Mouse (Mus musculus): ENCODE results near the gene Arid1b.

The Arid1b gene

DNA sequence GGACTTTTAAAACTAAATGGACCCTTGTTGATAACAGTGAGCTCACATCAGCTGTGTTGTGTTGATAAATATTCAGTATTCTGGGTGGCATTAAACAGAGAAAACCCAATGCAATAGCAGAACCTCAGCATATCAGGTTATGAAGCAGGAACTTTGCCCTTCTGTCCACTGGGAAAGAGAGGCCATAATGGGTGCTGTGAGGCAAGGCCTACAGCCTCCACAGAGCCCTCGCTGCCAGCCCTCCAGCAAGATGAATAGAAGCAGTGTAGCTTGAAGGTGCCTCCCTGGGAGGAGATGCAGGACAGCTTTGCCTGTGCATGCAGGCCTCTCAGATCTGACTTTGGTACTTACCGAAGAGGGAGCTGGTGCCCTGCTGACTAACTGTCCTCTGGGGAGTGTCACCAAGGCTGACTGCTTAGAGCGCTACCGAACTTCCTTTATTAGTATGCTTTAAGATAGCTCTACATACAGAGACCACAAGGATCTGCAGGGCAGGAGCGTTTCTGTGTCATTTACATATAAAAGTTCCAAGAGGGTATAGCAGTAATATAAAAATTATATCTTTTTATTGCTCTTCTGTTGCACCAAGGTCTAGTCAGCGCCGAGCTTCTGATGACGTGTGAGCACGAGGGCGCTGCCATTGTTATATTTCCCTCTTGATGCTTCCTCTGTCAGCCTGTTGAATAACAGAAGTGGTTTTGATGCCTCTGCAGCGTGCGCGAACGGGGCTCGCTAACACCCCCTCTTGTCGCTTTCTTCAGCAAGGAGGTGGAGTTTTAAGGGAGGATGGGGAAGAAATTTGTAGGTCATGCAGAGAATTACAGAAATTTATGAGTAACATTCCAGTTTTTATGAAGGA lies 244.5 kb downstream of the Arid1b start:
- DNase-seq (ENCODE audit: low read depth, low spot score): no peak

DNA sequence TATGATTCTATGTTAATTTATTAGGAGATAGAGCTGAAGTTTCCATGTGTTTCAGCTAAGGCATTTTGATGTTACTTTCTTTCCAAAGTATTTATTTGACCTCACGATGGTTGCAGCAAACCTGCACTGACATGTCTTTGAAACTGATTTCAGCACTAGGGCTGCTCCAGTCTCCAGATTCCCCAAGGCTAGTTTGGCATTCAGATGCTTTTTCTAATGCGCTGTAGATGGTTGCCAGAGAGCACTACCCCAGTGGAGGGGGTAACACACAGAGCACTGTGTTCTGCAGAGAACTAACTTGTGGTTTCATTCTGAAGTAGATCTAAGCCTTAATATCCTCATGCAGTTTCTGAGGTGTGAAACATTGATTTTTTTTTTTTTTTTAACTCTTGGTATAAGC lies 250.4 kb downstream of the Arid1b start:
- DNase-seq (ENCODE audit: low read depth, low spot score): no peak

DNA sequence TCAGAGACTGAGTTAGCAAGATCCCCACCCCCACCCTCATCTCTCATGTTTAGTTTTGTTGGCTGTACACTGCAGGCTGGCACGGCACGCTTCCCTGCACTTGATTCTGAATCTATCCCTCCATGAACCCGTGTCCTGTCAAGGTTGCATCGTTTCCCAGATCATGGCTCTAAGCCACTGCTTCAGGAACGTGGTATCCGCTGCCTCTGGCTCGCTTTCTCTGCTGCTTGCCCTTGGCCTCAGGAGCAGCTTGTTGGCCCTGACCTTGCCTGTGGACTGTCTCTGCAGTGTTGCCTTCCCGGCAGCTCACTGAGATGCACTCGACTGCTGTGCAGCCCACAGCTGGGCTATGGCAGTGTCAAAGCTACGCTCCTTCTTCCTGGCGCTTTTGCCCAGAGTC lies 252.6 kb downstream of the Arid1b start:
- no peak for DNase-seq (ENCODE audit: low read depth, low spot score)

DNA sequence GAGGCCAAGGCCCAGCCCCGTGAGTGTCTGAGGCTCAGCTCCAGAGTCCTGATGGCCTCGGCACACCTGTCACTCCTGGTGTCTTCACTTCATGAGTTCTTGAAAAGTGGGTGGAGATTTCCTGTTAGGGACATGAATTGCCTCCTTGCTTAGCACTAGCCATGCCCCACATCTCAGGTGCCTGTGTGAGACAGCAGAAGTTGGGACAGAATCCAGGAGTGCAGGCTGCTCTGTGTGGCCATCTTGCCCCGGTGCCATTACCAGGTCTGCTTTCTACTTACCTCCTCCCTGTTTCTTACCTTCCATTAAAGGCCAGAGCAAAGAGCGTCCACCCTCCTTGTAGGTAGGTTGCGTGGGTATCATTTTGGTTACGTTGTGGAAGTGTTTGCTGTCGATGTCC lies 253.1 kb downstream of the Arid1b start:
- no peak for DNase-seq (ENCODE audit: low read depth, low spot score)

DNA sequence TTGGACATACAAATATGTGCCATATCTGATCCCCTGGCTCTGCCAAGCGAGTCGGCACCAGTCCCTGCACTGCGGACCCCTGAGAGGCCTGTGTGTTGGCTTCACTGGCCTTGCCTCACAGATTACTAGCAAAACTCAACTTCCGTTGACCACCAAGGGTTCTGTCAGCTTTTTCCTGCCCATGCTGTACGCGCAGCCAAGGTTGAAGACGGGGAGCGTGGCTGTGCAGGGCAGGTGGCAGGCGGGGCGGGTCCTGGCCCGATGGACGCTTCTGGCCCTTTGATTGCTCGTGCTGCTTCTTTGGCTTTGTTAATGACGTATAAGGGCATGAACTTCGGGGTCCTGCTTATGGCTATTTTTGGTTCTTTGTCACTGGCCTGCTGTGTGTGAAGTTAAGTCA lies 253.6 kb downstream of the Arid1b start:
- DNase-seq (ENCODE audit: low read depth, low spot score): no peak

DNA sequence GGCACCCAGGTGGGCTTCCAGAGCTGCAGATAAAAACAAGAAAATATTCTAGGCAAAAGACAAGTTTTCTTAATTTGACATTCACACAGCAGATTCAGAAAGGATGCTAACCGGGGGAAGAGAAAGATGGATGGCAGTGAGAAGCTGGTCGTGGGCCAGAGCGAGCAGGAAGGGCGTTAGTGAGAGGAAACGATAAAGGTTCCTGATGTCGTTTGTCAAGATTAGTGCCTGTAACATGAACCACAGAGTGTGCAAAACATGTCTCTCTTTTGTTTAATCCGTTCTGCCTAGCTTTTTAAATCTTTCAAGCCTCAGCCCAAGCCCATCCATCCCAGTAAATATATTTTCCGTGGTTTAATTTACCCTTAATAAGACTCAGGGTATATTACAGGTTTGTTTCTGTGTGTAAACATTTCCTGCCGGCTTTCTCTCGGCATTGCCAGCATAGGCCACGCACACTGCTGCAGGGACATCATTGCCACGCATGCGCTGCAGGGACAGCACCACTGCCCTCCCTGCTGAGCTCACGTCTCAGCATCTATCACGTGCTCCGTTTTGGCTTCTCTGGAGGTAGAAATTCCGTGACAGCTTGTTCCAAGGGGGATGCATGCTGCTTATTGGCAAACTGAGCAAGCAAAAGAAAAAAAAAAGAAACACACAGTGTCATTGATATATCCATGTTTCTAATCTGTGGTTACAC lies 255.0 kb downstream of the Arid1b start:
- no peak for DNase-seq (ENCODE audit: low read depth, low spot score)

DNA sequence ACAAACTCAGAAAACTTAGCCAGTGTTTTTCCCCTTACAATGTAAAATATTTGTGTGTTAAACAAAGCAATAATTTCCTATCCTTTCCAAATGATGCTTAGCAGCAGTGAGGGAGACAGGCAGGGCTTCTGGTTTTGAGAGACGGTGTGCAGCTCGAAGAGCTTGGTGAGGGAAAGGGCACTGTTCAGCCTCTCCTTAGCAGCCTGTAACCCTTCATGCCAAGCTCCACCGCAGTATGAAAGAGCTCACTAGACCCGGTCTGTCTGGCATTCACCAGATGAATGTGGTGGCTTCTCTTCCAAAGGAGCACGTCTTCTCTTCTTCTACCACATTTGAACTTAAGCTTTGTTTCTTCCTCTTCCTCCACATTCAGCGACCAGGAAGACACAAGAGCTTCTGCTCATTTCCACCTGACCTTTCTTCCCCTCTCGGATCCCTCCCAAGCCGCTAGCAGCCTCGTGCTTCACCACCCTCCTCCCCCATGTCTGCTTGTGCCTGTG lies 255.6 kb downstream of the Arid1b start:
- DNase-seq (ENCODE audit: low read depth, low spot score): no peak

DNA sequence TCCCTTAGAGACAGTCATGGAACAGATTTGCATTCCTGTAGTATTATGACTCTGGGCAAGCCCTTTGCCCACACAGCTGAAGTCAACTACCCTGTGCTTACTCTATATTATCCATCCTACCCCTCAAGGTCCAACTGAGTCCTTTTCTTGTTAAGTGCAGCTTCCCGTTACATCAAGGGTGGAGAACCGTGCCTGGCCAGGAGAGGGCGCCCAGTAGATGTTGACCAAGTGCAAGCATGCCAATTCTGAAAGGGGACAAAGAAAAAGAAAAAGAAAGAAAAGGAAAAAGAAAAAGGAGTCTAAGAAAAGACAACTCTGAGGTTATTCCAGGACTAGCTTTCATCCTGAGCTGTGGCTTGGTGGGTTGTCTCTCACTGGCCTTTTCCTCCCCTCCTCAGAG lies 258.3 kb downstream of the Arid1b start:
- DNase-seq (ENCODE audit: low read depth, low spot score): peak; percentile 73

DNA sequence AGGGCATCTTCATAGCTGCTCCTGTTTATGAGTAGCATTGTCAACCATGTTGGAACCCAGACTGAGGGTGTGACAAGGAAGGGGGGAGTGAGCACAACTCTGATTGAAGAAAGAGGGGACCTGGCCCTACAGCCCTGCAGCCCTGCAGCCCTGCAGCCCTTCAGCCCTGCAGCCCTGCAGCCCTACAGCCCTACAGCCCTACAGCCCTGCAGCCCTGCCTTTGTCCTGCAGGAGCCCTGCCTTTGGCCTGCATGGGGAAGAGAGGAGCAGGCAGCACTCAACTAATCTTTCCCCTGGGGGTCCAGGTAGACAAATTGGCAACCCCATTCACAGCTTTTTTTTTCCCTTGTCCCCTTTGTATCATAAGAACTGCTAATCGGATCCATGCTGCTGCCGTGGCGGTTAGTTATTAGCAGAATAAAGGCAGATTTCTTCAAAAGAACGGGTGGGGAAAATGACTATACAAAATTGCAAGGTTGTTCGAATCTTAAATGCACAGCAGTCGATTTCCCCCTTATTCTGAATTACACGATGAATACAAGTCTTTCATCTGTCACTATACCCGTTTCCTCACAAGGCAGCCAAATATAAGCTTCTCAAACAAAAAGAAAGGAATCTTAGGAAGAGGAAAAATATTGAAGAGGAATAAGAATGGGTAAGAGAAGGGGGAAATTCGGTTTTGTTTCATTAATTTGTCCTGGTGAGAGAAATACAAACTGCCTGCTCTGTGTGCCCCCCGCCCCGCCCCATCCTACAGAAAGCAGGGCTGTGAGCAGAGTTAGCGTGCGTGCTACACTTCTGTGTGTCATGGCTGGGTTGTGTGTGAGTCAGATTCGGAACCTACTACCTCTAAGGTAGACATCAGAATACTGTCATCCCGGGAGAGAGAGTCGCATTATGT lies 260.8 kb downstream of the Arid1b start:
- no peak for DNase-seq (ENCODE audit: low read depth, low spot score)

DNA sequence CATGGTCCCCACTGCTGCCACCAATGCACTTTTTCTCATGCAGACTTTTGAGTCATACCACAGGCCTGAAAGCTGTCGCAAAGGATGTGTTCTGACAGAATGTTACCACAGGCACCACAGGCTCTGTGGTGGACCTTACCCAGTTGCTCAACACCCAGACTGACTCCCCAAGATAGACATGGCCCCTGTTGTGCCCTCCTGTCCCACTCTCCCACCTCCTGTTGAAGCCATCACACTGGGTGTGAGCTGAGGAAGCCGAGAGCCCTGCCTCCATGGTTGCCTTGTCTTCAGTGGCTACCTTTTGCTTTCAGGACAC lies 261.4 kb downstream of the Arid1b start:
- no peak for DNase-seq (ENCODE audit: low read depth, low spot score)

DNA sequence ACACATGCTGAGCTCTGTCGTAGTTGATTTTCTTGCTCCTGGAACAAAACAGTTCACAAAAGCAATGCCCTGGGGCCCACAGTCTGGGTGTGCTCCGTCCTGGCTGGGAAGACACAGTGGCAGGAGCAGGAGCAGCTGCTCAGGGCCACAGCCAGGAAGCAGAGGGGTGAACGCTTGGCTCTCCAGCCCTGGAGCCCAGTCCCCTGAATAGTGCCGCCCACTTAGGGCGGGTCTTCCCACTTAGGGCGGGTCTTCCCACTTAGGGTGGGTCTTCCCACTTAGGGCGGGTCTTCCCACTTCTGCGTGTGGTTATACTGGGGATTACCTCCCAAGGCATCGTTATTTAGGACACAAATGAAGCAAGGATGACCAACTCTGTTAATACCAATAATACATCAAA lies 264.8 kb downstream of the Arid1b start:
- peak; percentile 54 for DNase-seq (ENCODE audit: low read depth, low spot score)

DNA sequence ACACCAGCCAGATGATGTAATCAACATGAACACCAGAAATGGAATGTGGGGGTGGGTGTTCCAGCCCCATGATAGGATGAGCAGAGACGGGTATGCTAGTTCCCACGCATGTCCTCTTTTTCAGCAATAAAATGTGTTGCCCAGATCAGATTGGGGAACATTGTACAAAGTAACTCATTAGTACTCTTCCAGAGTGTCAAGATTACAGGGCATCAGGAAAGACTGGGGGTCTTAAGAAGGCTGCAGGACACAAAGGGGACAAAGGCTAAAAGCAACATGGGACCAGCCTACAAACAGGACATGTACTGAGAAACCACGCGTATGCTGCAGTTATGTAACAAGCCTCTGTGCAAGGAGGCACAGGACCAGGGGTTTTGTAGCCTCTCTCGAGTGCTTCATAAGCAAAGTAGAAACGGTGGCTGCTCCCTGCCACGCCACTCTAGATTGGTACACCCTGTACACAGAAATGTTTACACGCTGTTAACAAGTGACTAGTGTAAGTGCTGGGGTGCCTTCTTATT lies 267.1 kb downstream of the Arid1b start:
- DNase-seq (ENCODE audit: low read depth, low spot score): no peak

DNA sequence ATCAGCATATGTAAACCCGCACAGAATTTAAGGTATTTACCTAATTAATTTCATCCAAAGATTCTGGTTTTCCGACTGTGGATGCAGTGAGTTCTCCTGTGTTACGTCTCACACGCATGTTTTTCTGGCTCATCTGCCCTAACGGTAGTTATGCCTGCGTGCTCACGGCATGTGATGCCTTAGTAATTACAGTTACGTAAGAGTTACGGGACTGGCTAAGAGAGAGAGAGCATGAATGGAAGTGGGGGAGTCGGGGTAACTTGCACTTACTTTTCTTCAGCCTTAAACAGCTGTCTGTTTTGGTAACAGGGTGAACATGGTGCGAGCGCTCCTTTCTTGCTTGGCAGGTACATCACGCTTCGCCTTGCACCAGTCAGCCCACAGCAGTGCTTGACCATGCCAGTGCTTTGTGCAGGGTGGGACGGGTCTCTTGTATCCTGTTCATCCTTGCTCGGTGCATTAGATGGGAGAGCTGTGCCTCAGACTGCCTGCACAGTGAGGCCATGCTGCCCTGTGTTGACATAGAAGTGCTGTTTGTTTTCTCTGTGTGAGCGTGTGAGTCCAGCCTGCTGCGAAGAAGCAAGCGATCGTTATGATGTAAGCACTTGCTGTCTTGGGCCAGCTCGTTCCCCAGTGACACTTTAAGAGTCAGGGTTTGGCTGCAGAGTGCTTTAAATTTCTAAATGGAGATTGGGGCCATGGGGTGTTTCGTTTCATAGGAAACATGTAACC lies 267.9 kb downstream of the Arid1b start:
- DNase-seq (ENCODE audit: low read depth, low spot score): no peak

DNA sequence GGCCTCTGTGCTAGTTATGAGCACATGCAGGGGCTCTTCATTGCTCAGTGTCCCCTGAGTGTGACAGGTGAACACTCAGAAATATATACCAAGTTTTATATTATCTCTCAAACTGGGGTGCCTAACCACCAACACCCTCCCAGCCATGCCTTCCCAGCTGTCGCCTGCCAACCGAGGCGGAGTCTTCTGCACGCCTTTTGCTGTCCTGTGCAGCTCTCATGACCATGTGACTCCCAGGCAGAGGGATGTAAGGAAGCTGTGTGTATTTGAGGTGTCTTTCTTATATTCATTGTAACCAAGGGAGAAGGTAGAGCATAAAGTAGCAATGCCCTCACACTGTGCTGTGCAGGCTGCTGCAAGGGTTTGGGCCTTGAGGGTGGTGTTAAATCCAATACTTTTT lies 268.7 kb downstream of the Arid1b start:
- DNase-seq (ENCODE audit: low read depth, low spot score): no peak

DNA sequence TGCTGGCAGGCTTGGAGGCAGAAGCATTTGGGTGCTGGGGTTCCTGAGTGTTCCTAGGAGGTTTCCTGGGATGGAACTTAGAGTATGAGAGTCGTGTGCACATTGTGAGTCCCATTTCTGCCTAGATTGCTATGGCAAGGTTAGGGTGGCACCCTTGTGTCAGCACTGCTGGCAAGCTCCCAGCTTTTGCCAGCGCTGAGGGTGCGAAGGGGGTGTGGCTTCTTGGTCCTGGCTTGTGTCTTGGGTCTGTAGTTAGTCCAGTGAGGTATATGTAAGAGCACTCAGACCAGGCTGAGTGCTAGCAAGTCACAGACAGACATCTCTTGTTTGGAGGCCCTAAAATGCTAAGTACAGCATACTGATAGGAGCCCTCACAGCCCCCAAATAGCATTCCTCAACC lies 270.7 kb downstream of the Arid1b start:
- DNase-seq (ENCODE audit: low read depth, low spot score): no peak

DNA sequence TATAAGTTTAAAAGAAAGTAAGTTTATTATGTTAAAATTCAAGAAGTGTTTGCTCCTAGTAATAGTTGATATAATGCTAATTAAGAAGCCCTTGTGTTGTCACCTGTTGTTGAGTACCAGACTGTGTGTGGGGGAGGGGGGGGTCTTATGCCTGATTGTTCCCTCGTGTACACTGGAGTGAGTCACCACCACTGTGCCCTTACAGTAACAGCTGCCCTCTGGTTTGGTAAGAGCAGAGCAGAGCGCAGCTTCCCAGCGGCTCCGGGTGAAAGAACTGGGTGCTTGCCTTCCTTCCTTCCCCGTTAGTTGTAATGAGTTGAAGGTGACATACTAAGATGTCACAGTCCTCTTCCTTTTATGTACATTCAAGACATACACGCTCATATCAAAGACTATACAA lies 271.5 kb downstream of the Arid1b start:
- DNase-seq (ENCODE audit: low read depth, low spot score): no peak

DNA sequence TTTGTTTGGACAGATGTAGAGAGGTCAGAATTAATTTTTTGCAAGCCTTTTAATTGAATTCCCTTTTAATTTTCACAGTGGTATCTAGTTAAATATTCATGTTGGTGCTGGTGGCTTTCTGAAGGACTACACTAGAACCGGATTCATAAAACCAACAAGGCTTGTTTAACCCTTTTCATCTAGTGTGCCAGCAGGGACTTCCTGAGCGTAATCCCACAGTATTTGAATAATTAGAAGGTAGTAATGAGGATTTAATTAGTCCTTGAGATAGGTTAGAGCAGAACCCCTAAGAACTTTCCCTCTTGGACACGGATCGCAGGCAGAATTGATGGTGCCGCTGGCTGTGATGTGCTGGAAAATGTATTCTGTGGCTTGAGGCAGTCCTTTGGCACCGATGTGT lies 273.6 kb downstream of the Arid1b start:
- DNase-seq (ENCODE audit: low read depth, low spot score): no peak

DNA sequence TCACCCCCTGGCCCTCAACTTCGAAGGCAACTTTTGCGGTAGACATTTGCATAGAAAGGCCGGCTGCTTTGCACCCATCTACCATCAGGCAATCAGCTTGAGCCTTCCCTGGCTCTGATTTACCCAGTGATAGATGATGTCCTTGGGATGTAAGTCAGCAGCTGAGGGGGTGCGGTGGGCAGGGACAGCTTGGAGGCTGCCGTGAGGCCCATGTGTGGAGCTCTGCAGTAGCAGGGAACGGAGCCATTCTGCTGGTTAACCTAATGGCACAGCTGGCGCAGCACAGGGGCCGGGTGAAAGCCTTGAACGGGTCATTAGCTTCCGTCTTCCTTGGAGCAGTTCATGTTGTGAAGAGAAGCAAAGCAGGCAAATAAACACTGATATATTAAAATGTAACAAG lies 275.2 kb downstream of the Arid1b start:
- no peak for DNase-seq (ENCODE audit: low read depth, low spot score)

DNA sequence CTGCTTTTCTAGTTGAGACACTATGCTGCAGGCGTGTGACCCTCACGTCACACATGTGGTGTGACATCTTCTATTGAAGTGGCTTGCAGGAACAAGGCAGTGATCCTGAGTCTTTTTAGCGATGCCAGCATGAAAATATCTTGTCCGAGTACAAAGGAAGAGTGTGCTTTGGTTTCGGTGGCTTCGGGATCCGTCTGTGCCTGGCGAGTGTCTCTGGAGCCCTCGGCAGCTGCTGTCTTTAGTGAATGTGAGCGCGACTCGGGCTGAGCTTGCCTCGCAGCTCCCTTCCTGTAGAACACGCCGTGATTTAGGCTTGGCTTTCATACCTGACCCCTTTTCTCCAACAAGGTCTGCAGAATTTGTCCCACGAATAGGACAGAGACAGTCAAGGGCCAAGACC lies 275.6 kb downstream of the Arid1b start:
- no peak for DNase-seq (ENCODE audit: low read depth, low spot score)

DNA sequence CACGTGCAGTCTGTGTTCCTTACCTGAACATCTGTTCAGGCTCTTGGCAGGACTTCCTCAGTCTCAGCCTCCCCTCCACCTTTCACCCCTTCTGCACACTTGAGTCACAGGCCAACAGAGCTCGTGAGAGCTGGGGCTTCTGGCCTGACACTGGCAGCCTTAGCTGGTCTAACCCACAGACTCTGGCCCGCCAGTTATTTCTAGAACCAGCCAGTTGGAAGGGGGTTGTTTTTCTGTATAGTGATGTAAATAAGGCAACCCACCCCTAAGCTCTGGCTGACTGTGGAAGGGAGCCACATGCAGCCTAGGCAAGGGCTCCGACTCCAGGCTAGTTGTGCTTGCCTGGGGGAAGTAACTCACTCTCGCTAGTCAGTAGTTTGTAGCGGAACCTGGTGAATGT lies 276.7 kb downstream of the Arid1b start:
- DNase-seq (ENCODE audit: low read depth, low spot score): peak; percentile 94

DNA sequence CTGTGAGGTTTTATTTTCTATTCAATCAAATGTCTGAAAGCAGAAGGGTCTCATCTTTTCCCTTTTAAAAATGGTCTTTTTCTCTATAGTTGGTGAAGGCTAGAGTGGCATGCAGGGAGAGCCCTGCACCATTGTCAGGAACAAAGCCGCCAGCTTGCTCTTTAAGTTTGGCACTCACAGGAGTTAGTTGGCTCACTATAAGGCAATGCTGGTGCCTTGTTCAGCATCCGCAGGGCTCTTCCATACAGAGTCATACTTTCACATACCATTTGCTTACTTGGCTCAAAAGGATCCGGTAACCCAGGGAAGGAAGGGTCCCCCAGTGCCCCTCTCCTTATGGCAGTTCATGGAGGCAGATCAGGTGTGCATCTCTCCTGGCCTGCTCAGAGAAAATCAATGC lies 279.0 kb downstream of the Arid1b start:
- no peak for DNase-seq (ENCODE audit: low read depth, low spot score)
